Mouse (Mus musculus): ENCODE measurements at regions not wholly inside any gene's neighbourhood (a gene's known extent, or its start where the extent isn't known, plus 50 kb on each side); places are given as distances from the start of the nearest gene placed in this dataset.

- Histone ChIP-seq H3K36me3 (ENCODE audit: control insufficient read depth in 1 of 2, insufficient read depth in 2 of 2, low read length in 2 of 2) (no peaks in the 10 kb centered on the region), H3K27ac (ENCODE audit: control insufficient read depth, low read depth, low read length) (no peak overlapping the region), H3K79me2 (ENCODE audit: control insufficient read depth, insufficient read depth, low read length, poor library complexity) (no peaks in the 10 kb centered on the region), H3K4me3 (ENCODE audit: control insufficient read depth in 1 of 2, insufficient read depth in 1 of 2, low read depth in 2 of 2, low read length in 2 of 2) (no peak overlapping the region), H3K9ac (ENCODE audit: control insufficient read depth, low read depth, low read length, poor library complexity, severe bottlenecking) (no peak overlapping the region), H3K27me3 (ENCODE audit: control insufficient read depth in 1 of 2, insufficient read depth in 2 of 2, low read length in 2 of 2) (no peaks in the 10 kb centered on the region), H3K9me3 (replicated peaks; ENCODE audit: insufficient read depth, low read length) (no peaks in the 10 kb centered on the region), H3K4me1 (ENCODE audit: control insufficient read depth in 1 of 2, insufficient read depth in 2 of 2, low read length in 2 of 2) (no peaks in the 10 kb centered on the region)
- no peak for TF ChIP-seq POLR2AphosphoS2 (IDR thresholded peaks at IDR 0.05; ENCODE audit: low read length)
- no peak for TF ChIP-seq MAFK (IDR thresholded peaks at IDR 0.05; ENCODE audit: borderline replicate concordance, low read depth, low read length)
- no peak for TF ChIP-seq ETS1 (IDR thresholded peaks at IDR 0.05; ENCODE audit: low read depth, low read length)
- TF ChIP-seq BHLHE40 (IDR thresholded peaks at IDR 0.05; ENCODE audit: borderline replicate concordance, low read depth, low read length), result no peak
- TF ChIP-seq MEF2A (IDR thresholded peaks at IDR 0.05; ENCODE audit: extremely low read depth, insufficient replicate concordance, low read depth, low read length, poor library complexity, severe bottlenecking), result no peak
- TF ChIP-seq RAD21 (IDR thresholded peaks at IDR 0.05; ENCODE audit: low read depth, low read length), result no peak
- no peak for TF ChIP-seq MXI1 (IDR thresholded peaks at IDR 0.05; ENCODE audit: low read depth, low read length)
- no peak for TF ChIP-seq MYC (IDR thresholded peaks at IDR 0.05; ENCODE audit: low read depth, low read length)
- no peak for DNase-seq (ENCODE audit: low read depth, low spot score)
Measured at GRCm38 (mm10) chr15:71054251-71054852, 2780.0 kb upstream of the Gm6569 start.

GRCm38 (mm10) chr15:71086367-71086997 lies 2747.9 kb upstream of the Gm6569 start:
- Histone ChIP-seq H3K9me3 (replicated peaks; ENCODE audit: insufficient read depth, low read length) (no peaks in the 10 kb centered on the region), H3K36me3 (ENCODE audit: control insufficient read depth in 1 of 2, insufficient read depth in 2 of 2, low read length in 2 of 2) (no peaks in the 10 kb centered on the region), H3K9ac (ENCODE audit: control insufficient read depth, low read depth, low read length, poor library complexity, severe bottlenecking) (no peak overlapping the region), H3K27ac (ENCODE audit: control insufficient read depth, low read depth, low read length) (no peak overlapping the region), H3K4me1 (ENCODE audit: control insufficient read depth in 1 of 2, insufficient read depth in 2 of 2, low read length in 2 of 2) (no peaks in the 10 kb centered on the region), H3K4me3 (ENCODE audit: control insufficient read depth in 1 of 2, insufficient read depth in 1 of 2, low read depth in 2 of 2, low read length in 2 of 2) (no peak overlapping the region), H3K27me3 (ENCODE audit: control insufficient read depth in 1 of 2, insufficient read depth in 2 of 2, low read length in 2 of 2) (no peaks in the 10 kb centered on the region), H3K79me2 (ENCODE audit: control insufficient read depth, insufficient read depth, low read length, poor library complexity) (no peaks in the 10 kb centered on the region)
- TF ChIP-seq USF2 (IDR thresholded peaks at IDR 0.05; ENCODE audit: borderline replicate concordance in 1 of 2, insufficient read depth in 1 of 2, low read depth in 1 of 2, low read length in 2 of 2), result no peak
- no peak for TF ChIP-seq UBTF (IDR thresholded peaks at IDR 0.05; ENCODE audit: borderline replicate concordance, insufficient read depth, low read depth, low read length)
- TF ChIP-seq ZC3H11A (IDR thresholded peaks at IDR 0.05; ENCODE audit: low read depth, low read length), result no peak
- DNase-seq (ENCODE audit: low read depth, low spot score), result no peak

GRCm38 (mm10) chr15:71099111-71099510 lies 2735.2 kb upstream of the Gm6569 start:
- no peak for DNase-seq (ENCODE audit: low read depth, low spot score)
- Histone ChIP-seq H3K4me1 (ENCODE audit: control insufficient read depth in 1 of 2, insufficient read depth in 2 of 2, low read length in 2 of 2) (no peaks in the 10 kb centered on the region), H3K27me3 (ENCODE audit: control insufficient read depth in 1 of 2, insufficient read depth in 2 of 2, low read length in 2 of 2) (no peaks in the 10 kb centered on the region), H3K36me3 (ENCODE audit: control insufficient read depth in 1 of 2, insufficient read depth in 2 of 2, low read length in 2 of 2) (no peaks in the 10 kb centered on the region), H3K9ac (ENCODE audit: control insufficient read depth, low read depth, low read length, poor library complexity, severe bottlenecking) (no peak overlapping the region), H3K4me3 (ENCODE audit: control insufficient read depth in 1 of 2, insufficient read depth in 1 of 2, low read depth in 2 of 2, low read length in 2 of 2) (no peak overlapping the region), H3K9me3 (replicated peaks; ENCODE audit: insufficient read depth, low read length) (no peaks in the 10 kb centered on the region), H3K27ac (ENCODE audit: control insufficient read depth, low read depth, low read length) (no peak overlapping the region), H3K79me2 (ENCODE audit: control insufficient read depth, insufficient read depth, low read length, poor library complexity) (no peaks in the 10 kb centered on the region)
- TF ChIP-seq KAT2A (conservative IDR thresholded peaks at IDR 0.05; ENCODE audit: low read depth, low read length) (no peak), ZNF384 (IDR thresholded peaks at IDR 0.05; ENCODE audit: low read depth, low read length) (no peak)
